Mouse (Mus musculus): Measurements from ENCODE around the gene Map7d2.
A peak's percentile ranks its signal among the peaks of the same experiment; 100 is the strongest.
"Not testable (repeated sequence)": the region's sequence is repeated elsewhere in the genome, so short reads cannot be mapped to it uniquely, and the experiment has no call there.

Gene Map7d2

GRCm38 (mm10) chrX:159414130-159414828 is at the start of gene Map7d2:
Gene Map7d2, plus strand, starts transcription at chrX:159414572.
- DNase-seq (ENCODE audit: low spot score in 2 of 2), result no peak

- peak; percentile 47 to 65 for DNase-seq (ENCODE audit: low spot score in 2 of 2)
These were observed 42.3 kb upstream of the Map7d2 start, which contains the start of gene Eif1ax for GRCm38 (mm10) chrX:159371831-159372752. Gene Eif1ax, plus strand, starts transcription at chrX:159372178.

- no peak for DNase-seq (ENCODE audit: low spot score in 2 of 2)
These were observed 41.6 kb upstream of the Map7d2 start for GRCm38 (mm10) chrX:159372753-159373144.

- no peak for DNase-seq (ENCODE audit: low spot score in 2 of 2)
These were observed 27.3 kb upstream of the Map7d2 start for GRCm38 (mm10) chrX:159387105-159387504.

- no peak for DNase-seq (ENCODE audit: low spot score in 2 of 2)
These were observed 25.4 kb upstream of the Map7d2 start for GRCm38 (mm10) chrX:159388953-159389352.

GRCm38 (mm10) chrX:159390347-159390962 is 23.9 kb upstream of the Map7d2 start:
- no peak for DNase-seq (ENCODE audit: low spot score in 2 of 2)

GRCm38 (mm10) chrX:159391239-159391638 is 23.1 kb upstream of the Map7d2 start:
- DNase-seq (ENCODE audit: low spot score in 2 of 2), result no peak

- no peak for DNase-seq (ENCODE audit: low spot score in 2 of 2)
These were observed 5.1 kb upstream of the Map7d2 start for GRCm38 (mm10) chrX:159409253-159409652.

GRCm38 (mm10) chrX:159414829-159415673 is 679 bp downstream of the Map7d2 start:
- DNase-seq (ENCODE audit: low spot score in 2 of 2), result no peak

- DNase-seq (ENCODE audit: low spot score in 2 of 2), result not testable (repeated sequence)
These were observed 16.1 kb downstream of the Map7d2 start for GRCm38 (mm10) chrX:159430507-159430906.

- peak; percentile 4 to 7 for DNase-seq (ENCODE audit: low spot score in 2 of 2)
These were observed 27.8 kb downstream of the Map7d2 start for GRCm38 (mm10) chrX:159442128-159442527.

- DNase-seq (ENCODE audit: low spot score in 2 of 2), result no peak
These were observed 32.8 kb downstream of the Map7d2 start for GRCm38 (mm10) chrX:159447133-159447532.

- no peak for DNase-seq (ENCODE audit: low spot score in 2 of 2)
These were observed 44.8 kb downstream of the Map7d2 start for GRCm38 (mm10) chrX:159459006-159459654.

GRCm38 (mm10) chrX:159474799-159475198 is 60.4 kb downstream of the Map7d2 start:
- no peak for DNase-seq (ENCODE audit: low spot score in 2 of 2)

- not testable (repeated sequence) for DNase-seq (ENCODE audit: low spot score in 2 of 2)
These were observed 64.0 kb downstream of the Map7d2 start for GRCm38 (mm10) chrX:159478243-159478940.

GRCm38 (mm10) chrX:159484247-159484646 is 69.9 kb downstream of the Map7d2 start:
- no peak for DNase-seq (ENCODE audit: low spot score in 2 of 2)

- no peak for DNase-seq (ENCODE audit: low spot score in 2 of 2)
These were observed 88.8 kb downstream of the Map7d2 start for GRCm38 (mm10) chrX:159503181-159503580.

GRCm38 (mm10) chrX:159508331-159509036 is 94.1 kb downstream of the Map7d2 start:
- no peak for DNase-seq (ENCODE audit: low spot score in 2 of 2)

- DNase-seq (ENCODE audit: low spot score in 2 of 2), result no peak
These were observed 94.7 kb downstream of the Map7d2 start for GRCm38 (mm10) chrX:159509042-159509441.

All from urinary bladder, postnatal 36 days (tissue).